Mouse (Mus musculus): ENCODE results near the gene Nsdhl.

DNA sequence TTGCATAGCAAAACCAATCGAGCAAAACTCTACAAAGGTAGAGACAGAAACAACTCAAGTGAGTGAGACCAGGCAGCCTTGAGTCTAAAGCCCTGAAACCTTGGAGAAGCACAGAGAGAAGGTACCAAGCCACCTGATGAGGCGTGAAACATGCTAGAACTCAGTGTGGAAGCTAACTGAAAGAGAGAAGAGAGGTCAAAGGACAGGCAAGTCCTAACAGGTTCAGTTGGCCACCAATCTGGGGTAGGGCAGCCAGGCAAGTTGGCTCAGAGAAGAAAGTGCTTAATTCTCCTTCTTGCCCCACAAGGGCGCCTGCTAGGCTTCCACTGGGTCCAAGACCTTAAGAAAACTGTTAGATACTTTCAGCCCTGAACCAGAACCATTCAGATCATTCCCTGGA, 43.2 kb downstream of the Nsdhl start:
- no peak for TF ChIP-seq CTCF (IDR thresholded peaks at IDR 0.05)
- TF ChIP-seq POLR2A (IDR thresholded peaks at IDR 0.05; ENCODE audit: insufficient read depth, low read depth, low read length) = no peak
- no peak for TF ChIP-seq EP300 (IDR thresholded peaks at IDR 0.05; ENCODE audit: insufficient read depth, low read depth, low read length)
